Mouse (Mus musculus) stomach, postnatal 0 days (tissue): ENCODE measurements around the gene Gm49027. TPM values are rescaled to one million over a fixed set of nuclear protein-coding genes. Genes with fewer than 3 reads are reported as not detected.
A peak's percentile ranks its signal among the peaks of the same experiment; 100 is the strongest.
"Not testable (repeated sequence)": the region's sequence is repeated elsewhere in the genome, so short reads cannot be mapped to it uniquely, and the experiment has no call there.

Experiments used
- ATAC-seq: fragments of 200-750 bp; cut with Nextera tagmentation; 2 replicates; pipeline ENCODE4 v1.8.0; 2017; ENCODE audit not compliant: low FRiP score, low TSS enrichment
- DNase-seq: peaks from one replicate; pipeline ENCODE4 v3.0.0-alpha.2; 2016; ENCODE audit warnings: low spot score
- H3K27ac ChIP-seq: fragments of 300-500 bp; sonication (generic); replicated peaks from 2 replicates; pipeline ENCODE4 v1.5.1; 2014; ENCODE audit warnings: mild to moderate bottlenecking, control low read depth
- H3K27me3 ChIP-seq: fragments of 300-500 bp; sonication (generic); 2 replicates; pipeline ENCODE4 v1.6.1; 2014; ENCODE audit warnings: low read length; ENCODE audit not compliant: control insufficient read depth, insufficient read depth
- H3K36me3 ChIP-seq: fragments of 300-500 bp; sonication (generic); 2 replicates; pipeline ENCODE4 v1.6.1; 2014; ENCODE audit warnings: low read length, mixed read lengths; ENCODE audit not compliant: control insufficient read depth, insufficient read depth
- H3K4me1 ChIP-seq: fragments of 300-500 bp; sonication (generic); replicated peaks from 2 replicates; pipeline ENCODE4 v1.6.1; 2014; ENCODE audit warnings: antibody characterized with exemption; ENCODE audit not compliant: control insufficient read depth, insufficient read depth
- H3K4me2 ChIP-seq: fragments of 300-500 bp; sonication (generic); replicated peaks from 2 replicates; pipeline ENCODE4 v1.6.1; 2014; ENCODE audit warnings: low read depth, mild to moderate bottlenecking, control low read depth, moderate library complexity
- H3K4me3 ChIP-seq: fragments of 300-500 bp; sonication (generic); 2 replicates; pipeline ENCODE4 v1.5.1; 2014; ENCODE audit warnings: low read depth, low read length, control low read depth
- H3K9ac ChIP-seq: fragments of 300-500 bp; sonication (generic); 2 replicates; pipeline ENCODE4 v1.6.1; 2014; ENCODE audit warnings: mild to moderate bottlenecking, low read length, control low read depth, mixed read lengths
- H3K9me3 ChIP-seq: fragments of 300-500 bp; sonication (generic); 2 replicates; pipeline ENCODE4 v1.6.1; 2016; ENCODE audit warnings: low read length; ENCODE audit not compliant: control insufficient read depth
- CTCF ChIP-seq: IDR thresholded peaks from 2 replicates; pipeline ENCODE4 v1.5.1; 2016; ENCODE audit warnings: antibody characterized with exemption, low read depth, mild to moderate bottlenecking, moderate library complexity
- EP300 ChIP-seq: optimal IDR thresholded peaks from 2 replicates; pipeline ENCODE3; 2016; ENCODE audit warnings: antibody characterized with exemption
- WGBS: fragments of 180-500 bp; shearing (Covaris S2); extraction: QIAGEN DNeasy Blood & Tissue Kit; methylation state at CpG from one replicate; pipeline ENCODE4 v1.1.7; 2014; 5-methylcytosine and 5-hydroxymethylcytosine counted together
- polyA plus RNA-seq: library from polyadenylated mRNA; unstranded; fragments of >200 nt; fragmentation: Nextera tagmentation; extraction: Ambion mirVana; gene quantifications from 2 replicates; pipeline ENCODE4 v1.2.1, GENCODE M21; 2015

Gene Gm49027
- polyA plus RNA-seq, 1 experiment from 2014 or later = 5.6 TPM

DNA sequence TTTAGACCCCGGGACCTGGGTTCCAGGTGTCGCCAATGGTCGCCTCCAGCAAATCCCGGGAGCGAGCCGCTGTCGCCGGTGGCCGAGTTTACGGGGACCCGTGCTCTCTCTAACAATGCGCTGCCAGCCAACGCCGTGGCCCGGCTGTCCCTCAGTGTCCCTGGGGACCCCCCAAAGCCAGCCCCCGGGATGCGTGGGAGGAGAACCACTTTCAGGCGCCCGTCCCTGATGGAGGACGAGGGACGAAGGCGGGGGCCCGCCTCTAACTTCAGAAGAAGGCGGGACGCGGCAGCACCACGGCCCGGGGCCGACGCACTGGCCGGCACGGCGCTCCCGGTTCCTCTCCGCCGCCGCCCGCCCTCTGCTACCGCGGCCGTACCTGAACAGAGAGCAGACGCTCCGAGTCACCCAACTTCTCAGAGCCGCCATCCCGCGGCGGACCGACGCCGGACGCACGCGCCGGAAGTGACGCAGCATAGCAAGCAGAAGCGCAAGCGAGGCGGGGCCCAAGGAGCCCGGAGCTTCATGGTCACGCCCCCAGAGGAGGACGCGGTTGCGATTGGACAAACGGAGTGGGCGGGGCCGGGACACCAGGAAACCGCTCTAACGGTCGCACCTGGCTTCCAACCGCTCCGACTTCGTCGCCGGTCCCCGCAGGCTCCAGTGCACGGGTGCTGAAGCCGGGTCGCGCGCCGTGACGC lies 1.4 kb downstream of the Gm49027 start, which contains the start of gene Diablo:
TSS of gene Diablo (minus strand) at position 485 of the 701 bp plus-strand sequence.
- TF ChIP-seq CTCF (peak; percentile 34; the same call in 1 of the 2 replicates), EP300 (no peak)
- H3K27me3 ChIP-seq = no peaks in the 10 kb centered on the region
- peak within 1 kb of the TSS; percentile 99 for H3K4me2 ChIP-seq
- no peaks in the 10 kb centered on the region for H3K9me3 ChIP-seq
- H3K4me1 ChIP-seq = 0 out of 2 replicates have a peak, but pooled peaks cover 5% of the 10 kb centered on the region
- 0 out of 2 replicates have a peak, but pooled peaks cover under 1% of the 10 kb centered on the region for H3K36me3 ChIP-seq
- peak within 1 kb of the TSS; percentile 58 for H3K27ac ChIP-seq
- DNase-seq = peak; percentile 99
- peak; percentile 98 for ATAC-seq
- H3K4me3 ChIP-seq = peak within 1 kb of the TSS; percentile 94
- WGBS = under 1% methylated on average over 76 of the region's 82 CpGs
- H3K9ac ChIP-seq = peak within 1 kb of the TSS; percentile 80

DNA sequence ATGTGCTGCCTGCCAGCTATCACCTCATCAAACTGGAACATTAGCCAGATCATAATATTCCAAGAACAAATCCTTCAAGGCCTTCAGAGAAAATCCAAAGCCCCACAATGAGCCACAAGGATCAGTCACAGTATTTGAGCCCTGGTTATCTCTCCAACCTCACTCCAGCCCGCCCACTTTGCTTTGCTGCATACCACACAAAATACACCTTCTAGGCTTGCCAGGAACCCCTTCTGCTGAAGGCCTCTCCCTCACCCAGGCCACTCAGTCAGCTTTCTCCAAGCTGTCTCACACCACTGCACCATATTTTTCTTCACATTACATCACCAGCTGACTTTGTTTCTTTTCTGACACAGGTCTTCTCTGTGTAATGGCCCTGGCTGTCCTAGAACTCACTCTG lies 3.1 kb downstream of the Gm49027 start:
- no peaks in the 10 kb centered on the region for H3K9me3 ChIP-seq
- no peak for DNase-seq
- ATAC-seq = no peak
- H3K27ac ChIP-seq = no peak overlapping the region
- 0 out of 2 replicates have a peak, but pooled peaks cover 5% of the 10 kb centered on the region for H3K4me1 ChIP-seq
- no peak overlapping the region for H3K4me3 ChIP-seq
- 95% methylated on average over 1 of the region's 1 CpGs for WGBS
- H3K27me3 ChIP-seq = no peaks in the 10 kb centered on the region
- H3K4me2 ChIP-seq = no peak overlapping the region
- TF ChIP-seq EP300 (no peak), CTCF (no peak)
- H3K36me3 ChIP-seq = peaks cover 6% of the 10 kb centered on the region; the same call in 1 of the 2 replicates
- H3K9ac ChIP-seq = no peak overlapping the region

DNA sequence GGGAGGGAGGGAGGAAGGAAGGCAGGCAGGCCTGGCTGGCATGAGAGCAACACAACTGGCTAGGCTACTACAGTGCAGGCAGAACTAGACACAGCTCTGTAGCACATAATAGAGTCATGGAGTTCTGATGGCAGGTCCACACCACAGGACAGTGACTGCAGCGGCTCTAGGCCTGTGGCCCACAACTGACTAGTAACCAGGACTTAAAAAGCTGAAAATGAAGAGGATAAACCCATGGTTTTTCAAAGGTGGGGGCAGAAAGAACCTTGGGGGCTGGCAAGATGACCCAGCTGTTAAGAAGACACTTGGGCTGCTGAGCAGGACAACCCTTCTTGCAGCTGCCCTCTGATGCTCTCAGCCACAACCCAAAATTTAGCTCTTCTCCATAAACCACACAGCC lies 3.7 kb downstream of the Gm49027 start:
- H3K4me1 ChIP-seq = 0 out of 2 replicates have a peak, but pooled peaks cover 5% of the 10 kb centered on the region
- WGBS = 92% methylated on average over 1 of the region's 1 CpGs
- H3K36me3 ChIP-seq = peaks cover 6% of the 10 kb centered on the region; the same call in 1 of the 2 replicates
- H3K9me3 ChIP-seq = no peaks in the 10 kb centered on the region
- no peak overlapping the region for H3K9ac ChIP-seq
- ATAC-seq (no peak), DNase-seq (no peak)
- no peaks in the 10 kb centered on the region for H3K27me3 ChIP-seq
- no peak overlapping the region for H3K27ac ChIP-seq
- no peak for TF ChIP-seq EP300
- no peak for TF ChIP-seq CTCF
- H3K4me2 ChIP-seq = no peak overlapping the region
- H3K4me3 ChIP-seq = no peak overlapping the region

DNA sequence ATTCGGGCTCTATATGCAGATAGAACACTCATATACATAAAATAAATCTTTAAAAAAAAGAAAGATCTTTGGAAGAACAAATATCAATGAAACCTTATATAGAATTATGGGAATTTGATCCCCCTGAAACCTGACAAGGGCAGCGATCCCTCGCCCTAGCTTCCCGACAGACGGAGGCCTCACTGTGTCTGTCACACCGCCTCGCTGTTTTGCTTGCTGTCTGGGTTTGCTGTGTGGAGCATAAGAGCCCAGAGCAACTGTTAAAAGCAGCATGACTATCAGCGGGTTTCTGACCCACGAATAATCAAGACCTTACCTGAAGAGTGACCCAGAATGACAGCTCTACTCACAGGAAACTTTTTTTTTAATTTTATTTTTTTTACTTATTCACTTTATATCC lies 4.6 kb downstream of the Gm49027 start:
- Histone ChIP-seq H3K27ac (no peak overlapping the region), H3K27me3 (no peaks in the 10 kb centered on the region), H3K9ac (no peak overlapping the region), H3K4me2 (no peak overlapping the region), H3K36me3 (peaks cover 7% of the 10 kb centered on the region; the same call in 1 of the 2 replicates), H3K4me1 (0 out of 2 replicates have a peak, but pooled peaks cover 5% of the 10 kb centered on the region), H3K4me3 (no peak overlapping the region), H3K9me3 (no peaks in the 10 kb centered on the region)
- ATAC-seq = no peak
- no peak for DNase-seq
- WGBS = 86% methylated on average over 9 of the region's 9 CpGs
- TF ChIP-seq CTCF = no peak
- no peak for TF ChIP-seq EP300

GRCm38 (mm10) chr5:123514871-123515270 lies 10.4 kb downstream of the Gm49027 start:
- peaks cover 11% of the 10 kb centered on the region; the same call in 1 of the 2 replicates for H3K36me3 ChIP-seq
- no peak for DNase-seq
- 85% methylated on average over 5 of the region's 5 CpGs for WGBS

GRCm38 (mm10) chr5:123512102-123512501 lies 13.2 kb downstream of the Gm49027 start:
- no peak overlapping the region for H3K4me2 ChIP-seq
- no peaks in the 10 kb centered on the region for H3K27me3 ChIP-seq
- TF ChIP-seq CTCF (no peak), EP300 (no peak)
- H3K4me1 ChIP-seq = no peaks in the 10 kb centered on the region
- no peak overlapping the region for H3K27ac ChIP-seq
- DNase-seq = no peak
- peak; percentile 22; the same call in 1 of the 2 replicates for ATAC-seq
- 53% methylated on average over 3 of the region's 3 CpGs for WGBS
- H3K9ac ChIP-seq = no peak overlapping the region
- 0 out of 2 replicates have a peak, but pooled peaks cover 5% of the 10 kb centered on the region for H3K36me3 ChIP-seq
- no peaks in the 10 kb centered on the region for H3K9me3 ChIP-seq
- H3K4me3 ChIP-seq = no peak overlapping the region

More at GRCm38 (mm10) chr5:123514871-123515270, 10.4 kb downstream of the Gm49027 start:
- H3K4me2 ChIP-seq = no peak overlapping the region
- H3K27ac ChIP-seq = no peak overlapping the region
- H3K4me3 ChIP-seq = no peak overlapping the region
- H3K9me3 ChIP-seq = no peaks in the 10 kb centered on the region
- H3K4me1 ChIP-seq = no peaks in the 10 kb centered on the region
- H3K27me3 ChIP-seq = no peaks in the 10 kb centered on the region
- no peak overlapping the region for H3K9ac ChIP-seq
- no peak for ATAC-seq
- no peak for TF ChIP-seq EP300

DNA sequence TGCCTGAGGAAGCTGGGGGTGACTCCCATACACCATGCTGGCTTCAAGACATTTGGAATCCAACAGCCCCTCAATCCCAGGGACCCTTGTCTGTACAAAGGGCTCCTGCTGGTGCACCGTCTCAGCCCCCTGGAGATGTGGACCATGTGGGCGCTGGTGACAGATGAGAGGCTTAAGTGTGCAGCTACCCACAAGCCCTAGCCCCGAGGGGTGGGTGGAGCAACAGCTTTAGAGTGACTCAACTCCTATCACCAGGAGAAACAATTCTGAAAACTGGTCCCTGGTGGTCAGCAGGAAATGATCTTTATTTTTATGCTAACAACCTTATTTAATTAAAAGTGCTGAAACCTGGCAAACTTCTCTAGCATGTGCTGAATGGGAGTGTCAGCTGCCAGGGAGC lies 13.9 kb downstream of the Gm49027 start:
- 82% methylated on average over 3 of the region's 3 CpGs for WGBS

More for the DNA sequence above, 13.9 kb downstream of the Gm49027 start:
- H3K27me3 ChIP-seq, H3K36me3 ChIP-seq, H3K9me3 ChIP-seq, H3K27ac ChIP-seq, H3K9ac ChIP-seq, ATAC-seq, H3K4me1 ChIP-seq, DNase-seq, H3K4me2 ChIP-seq, H3K4me3 ChIP-seq: not testable (repeated sequence)
